Mouse (Mus musculus): Measurements from ENCODE around the gene Gm20604. TPM values are rescaled to one million over a fixed set of nuclear protein-coding genes. Genes with fewer than 3 reads are reported as not detected.

Gm20604 gene
- polyA plus RNA-seq, 1 experiment, result 31.3 TPM

DNA sequence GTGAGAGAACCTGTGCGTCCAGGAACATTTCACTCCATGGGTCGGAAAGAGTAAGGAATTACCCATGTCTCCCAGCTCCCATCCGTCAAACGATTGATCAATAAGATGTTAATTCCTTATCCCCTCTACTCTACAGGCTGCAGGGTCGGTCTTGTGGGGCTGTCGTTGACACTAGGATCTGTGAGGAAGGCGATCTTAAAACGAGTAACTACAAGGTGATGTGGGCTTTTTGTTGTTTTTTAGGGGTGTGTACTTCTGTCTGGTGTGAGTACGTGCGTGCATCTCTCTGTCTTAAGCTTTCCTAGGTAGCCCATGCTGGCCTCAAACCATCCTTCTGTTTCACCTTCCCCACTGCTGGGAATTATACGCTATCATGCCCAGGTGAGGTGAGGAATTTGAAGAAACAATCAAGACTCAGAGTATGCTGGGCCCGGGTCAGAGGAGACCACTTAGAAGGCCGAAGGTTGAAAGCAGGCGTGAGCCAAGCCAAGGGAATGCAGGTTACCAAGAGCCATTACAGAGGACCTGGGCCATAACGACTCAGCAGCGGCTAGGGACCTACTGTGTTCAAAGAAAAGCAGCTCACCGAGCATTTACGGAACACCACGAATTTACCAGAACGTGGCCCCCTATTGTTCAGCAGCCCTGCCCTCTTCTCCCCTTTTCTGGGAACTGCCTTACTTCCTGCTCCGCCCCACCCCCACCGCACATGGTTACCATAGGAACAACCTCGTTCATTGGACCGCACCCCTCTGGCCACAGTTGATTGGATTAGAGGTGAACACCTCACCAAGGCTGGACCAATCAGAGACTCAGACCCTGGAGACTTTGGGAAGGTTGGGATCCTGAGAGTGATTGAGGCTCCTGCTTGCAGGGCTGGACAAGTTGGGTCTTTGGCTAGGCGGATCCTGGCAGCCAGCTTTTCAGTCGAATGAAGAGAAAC lies 28.3 kb downstream of the Gm20604 start:
- Histone ChIP-seq H3K4me3 (ENCODE audit: control insufficient read depth, low read depth, low read length) (peak overlapping the region; percentile 78), H3K36me3 (ENCODE audit: control insufficient read depth, insufficient read depth, low read length) (no peaks in the 10 kb centered on the region), H3K27ac (ENCODE audit: control insufficient read depth, insufficient read depth, low read depth, low read length) (no peak overlapping the region), H3K27me3 (ENCODE audit: control insufficient read depth, insufficient read depth, low read length) (no peaks in the 10 kb centered on the region), H3K4me1 (ENCODE audit: control insufficient read depth, insufficient read depth, low read length) (peaks cover 10% of the 10 kb centered on the region)
- TF ChIP-seq CTCF (IDR thresholded peaks at IDR 0.05; ENCODE audit: control insufficient read depth, insufficient read depth, insufficient replicate concordance, low read depth, low read length), result no peak
- peak; percentile 32; the same call in 1 of the 2 replicates for TF ChIP-seq POLR2A (IDR thresholded peaks at IDR 0.05; ENCODE audit: control insufficient read depth, low read depth, low read length)

DNA sequence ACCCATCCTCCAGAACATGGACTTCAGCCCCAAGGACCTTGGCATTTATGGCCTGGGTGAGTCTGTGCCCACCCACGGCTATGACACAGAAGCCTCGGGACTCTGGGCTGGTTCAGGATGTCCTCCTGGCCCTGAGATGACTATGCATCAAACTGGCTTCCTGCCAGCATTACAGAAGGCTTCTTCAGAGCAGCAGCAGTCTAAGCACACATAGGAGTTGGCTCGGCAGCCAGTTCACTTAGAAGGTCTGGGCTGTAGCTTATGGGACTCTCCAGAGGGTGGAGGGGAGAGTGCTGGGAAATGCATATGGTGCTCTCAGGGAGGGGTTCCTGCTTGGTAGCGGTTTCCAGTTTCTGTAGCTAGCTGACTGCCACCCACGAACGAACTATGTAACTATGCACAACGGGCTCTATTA lies 32.7 kb downstream of the Gm20604 start:
- H3K4me3 ChIP-seq (ENCODE audit: control insufficient read depth, low read depth, low read length), result no peak overlapping the region
- H3K27ac ChIP-seq (ENCODE audit: control insufficient read depth, insufficient read depth, low read depth, low read length), result no peak overlapping the region
- H3K4me1 ChIP-seq (ENCODE audit: control insufficient read depth, insufficient read depth, low read length), result peaks cover 13% of the 10 kb centered on the region
- TF ChIP-seq POLR2A (IDR thresholded peaks at IDR 0.05; ENCODE audit: control insufficient read depth, low read depth, low read length), result no peak
- TF ChIP-seq CTCF (IDR thresholded peaks at IDR 0.05; ENCODE audit: control insufficient read depth, insufficient read depth, insufficient replicate concordance, low read depth, low read length), result no peak
- H3K27me3 ChIP-seq (ENCODE audit: control insufficient read depth, insufficient read depth, low read length), result no peaks in the 10 kb centered on the region
- no peaks in the 10 kb centered on the region for H3K36me3 ChIP-seq (ENCODE audit: control insufficient read depth, insufficient read depth, low read length)

DNA sequence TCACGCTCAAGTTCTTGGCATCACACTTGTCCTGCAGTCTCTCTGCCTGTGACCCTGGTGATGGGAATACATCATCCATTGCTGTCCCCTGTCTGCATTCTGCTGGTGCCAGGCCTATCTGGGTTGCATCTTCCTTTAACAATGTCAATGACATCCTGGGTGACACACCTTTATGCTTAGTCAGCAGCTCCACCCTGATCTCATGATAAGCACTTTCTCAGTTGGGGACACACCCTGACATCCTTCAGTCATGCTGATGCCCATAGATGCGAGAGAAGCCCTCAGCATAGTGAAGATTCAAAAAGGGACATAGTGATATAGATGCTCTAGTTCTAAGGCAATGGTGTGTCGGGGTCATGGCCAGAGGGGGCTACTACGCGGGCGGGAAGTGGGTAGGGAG lies 33.3 kb downstream of the Gm20604 start:
- Histone ChIP-seq H3K27me3 (ENCODE audit: control insufficient read depth, insufficient read depth, low read length) (no peaks in the 10 kb centered on the region), H3K36me3 (ENCODE audit: control insufficient read depth, insufficient read depth, low read length) (no peaks in the 10 kb centered on the region), H3K4me3 (ENCODE audit: control insufficient read depth, low read depth, low read length) (no peak overlapping the region), H3K4me1 (ENCODE audit: control insufficient read depth, insufficient read depth, low read length) (peaks cover 8% of the 10 kb centered on the region), H3K27ac (ENCODE audit: control insufficient read depth, insufficient read depth, low read depth, low read length) (no peak overlapping the region)
- TF ChIP-seq POLR2A (IDR thresholded peaks at IDR 0.05; ENCODE audit: control insufficient read depth, low read depth, low read length) (no peak), CTCF (IDR thresholded peaks at IDR 0.05; ENCODE audit: control insufficient read depth, insufficient read depth, insufficient replicate concordance, low read depth, low read length) (no peak)

DNA sequence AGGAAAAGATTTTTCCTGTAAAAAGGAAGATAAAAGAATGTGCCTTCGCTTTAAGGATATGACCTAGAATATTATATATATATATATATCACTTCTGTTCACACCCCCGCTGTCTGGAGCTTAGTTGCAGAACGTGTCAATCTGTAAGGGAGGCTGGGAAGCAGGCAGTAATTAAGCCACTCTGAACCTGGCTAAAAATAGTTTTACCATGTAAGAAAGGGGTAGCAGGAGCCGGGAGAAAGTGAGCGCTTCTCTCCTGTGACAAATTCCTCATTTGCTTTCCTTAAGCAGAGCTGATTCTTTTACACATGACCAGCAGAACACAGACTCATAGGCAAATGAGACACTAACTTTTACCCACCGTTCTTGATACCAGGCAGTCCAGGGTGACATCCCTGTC lies 34.6 kb downstream of the Gm20604 start:
- TF ChIP-seq POLR2A (IDR thresholded peaks at IDR 0.05; ENCODE audit: control insufficient read depth, low read depth, low read length), result no peak
- no peak for TF ChIP-seq CTCF (IDR thresholded peaks at IDR 0.05; ENCODE audit: control insufficient read depth, insufficient read depth, insufficient replicate concordance, low read depth, low read length)
- Histone ChIP-seq H3K27me3 (ENCODE audit: control insufficient read depth, insufficient read depth, low read length) (no peaks in the 10 kb centered on the region), H3K27ac (ENCODE audit: control insufficient read depth, insufficient read depth, low read depth, low read length) (no peak overlapping the region), H3K36me3 (ENCODE audit: control insufficient read depth, insufficient read depth, low read length) (no peaks in the 10 kb centered on the region), H3K4me1 (ENCODE audit: control insufficient read depth, insufficient read depth, low read length) (peaks cover 5% of the 10 kb centered on the region), H3K4me3 (ENCODE audit: control insufficient read depth, low read depth, low read length) (no peak overlapping the region)

- no peaks in the 10 kb centered on the region for H3K27me3 ChIP-seq (ENCODE audit: control insufficient read depth, insufficient read depth, low read length)
- no peak overlapping the region for H3K4me3 ChIP-seq (ENCODE audit: control insufficient read depth, low read depth, low read length)
- TF ChIP-seq CTCF (IDR thresholded peaks at IDR 0.05; ENCODE audit: control insufficient read depth, insufficient read depth, insufficient replicate concordance, low read depth, low read length), result no peak
- no peak for TF ChIP-seq POLR2A (IDR thresholded peaks at IDR 0.05; ENCODE audit: control insufficient read depth, low read depth, low read length)
- H3K27ac ChIP-seq (ENCODE audit: control insufficient read depth, insufficient read depth, low read depth, low read length), result no peak overlapping the region
- peaks cover 5% of the 10 kb centered on the region for H3K4me1 ChIP-seq (ENCODE audit: control insufficient read depth, insufficient read depth, low read length)
- H3K36me3 ChIP-seq (ENCODE audit: control insufficient read depth, insufficient read depth, low read length), result no peaks in the 10 kb centered on the region
Observed at GRCm38 (mm10) chr12:102722966-102723365, 35.5 kb downstream of the Gm20604 start.

- Histone ChIP-seq H3K36me3 (ENCODE audit: control insufficient read depth, insufficient read depth, low read length) (no peaks in the 10 kb centered on the region), H3K27ac (ENCODE audit: control insufficient read depth, insufficient read depth, low read depth, low read length) (no peak overlapping the region), H3K4me3 (ENCODE audit: control insufficient read depth, low read depth, low read length) (peak overlapping the region; percentile 29; the same call in 1 of the 2 replicates), H3K27me3 (ENCODE audit: control insufficient read depth, insufficient read depth, low read length) (no peaks in the 10 kb centered on the region), H3K4me1 (ENCODE audit: control insufficient read depth, insufficient read depth, low read length) (peaks cover 5% of the 10 kb centered on the region)
- TF ChIP-seq POLR2A (IDR thresholded peaks at IDR 0.05; ENCODE audit: control insufficient read depth, low read depth, low read length) (no peak), CTCF (IDR thresholded peaks at IDR 0.05; ENCODE audit: control insufficient read depth, insufficient read depth, insufficient replicate concordance, low read depth, low read length) (no peak)
Observed at GRCm38 (mm10) chr12:102722451-102722850, 36.0 kb downstream of the Gm20604 start.

- no peak overlapping the region for H3K27ac ChIP-seq (ENCODE audit: control insufficient read depth, insufficient read depth, low read depth, low read length)
- no peaks in the 10 kb centered on the region for H3K36me3 ChIP-seq (ENCODE audit: control insufficient read depth, insufficient read depth, low read length)
- H3K4me3 ChIP-seq (ENCODE audit: control insufficient read depth, low read depth, low read length), result no peak overlapping the region
- H3K27me3 ChIP-seq (ENCODE audit: control insufficient read depth, insufficient read depth, low read length), result no peaks in the 10 kb centered on the region
- TF ChIP-seq CTCF (IDR thresholded peaks at IDR 0.05; ENCODE audit: control insufficient read depth, insufficient read depth, insufficient replicate concordance, low read depth, low read length), result peak; percentile 35; the same call in 1 of the 2 replicates
- TF ChIP-seq POLR2A (IDR thresholded peaks at IDR 0.05; ENCODE audit: control insufficient read depth, low read depth, low read length), result no peak
- peaks cover 5% of the 10 kb centered on the region for H3K4me1 ChIP-seq (ENCODE audit: control insufficient read depth, insufficient read depth, low read length)
Observed at GRCm38 (mm10) chr12:102719552-102720315, 38.7 kb downstream of the Gm20604 start.
